Mouse (Mus musculus) thymus, postnatal 0 days (tissue): ENCODE data around the gene Usp29. TPM values are rescaled to one million over a fixed set of nuclear protein-coding genes. Genes with fewer than 3 reads are reported as not detected.
"Not testable (repeated sequence)": the region's sequence is repeated elsewhere in the genome, so short reads cannot be mapped to it uniquely, and the experiment has no call there.

Experiments used
- DNase-seq: peaks from one replicate; pipeline ENCODE4 v3.0.0-alpha.2; 2015; ENCODE audit warnings: low spot score
- polyA plus RNA-seq: library from polyadenylated mRNA; unstranded; fragments of >200 nt; fragmentation: Nextera tagmentation; extraction: Ambion mirVana; gene quantifications from 2 replicates; pipeline ENCODE4 v1.2.1, GENCODE M21; 2015

Usp29 gene
- polyA plus RNA-seq, 1 experiment from 2014 or later: 0.23 TPM

DNA sequence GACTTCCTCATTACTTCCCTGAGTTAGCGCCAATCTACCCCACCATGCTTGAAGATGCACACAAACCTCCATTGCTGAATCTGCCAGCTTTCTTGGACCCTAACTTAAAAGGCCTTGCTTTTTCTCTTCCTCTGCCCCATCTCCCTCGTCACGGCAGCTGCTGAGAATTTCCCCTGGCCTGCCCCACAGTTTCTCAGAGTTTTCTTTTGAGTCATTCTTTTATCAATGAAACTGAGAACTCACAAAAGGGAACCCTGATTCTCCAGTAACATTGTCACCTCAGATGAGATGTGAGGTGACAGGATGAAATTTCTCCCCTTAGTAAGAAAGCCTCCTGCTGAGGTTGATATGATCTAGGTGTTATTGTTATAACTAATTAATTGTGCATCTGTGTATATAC lies 138.5 kb downstream of the Usp29 start:
- no peak for DNase-seq

GRCm38 (mm10) chr7:6869556-6869955 lies 139.2 kb downstream of the Usp29 start:
- no peak for DNase-seq

DNA sequence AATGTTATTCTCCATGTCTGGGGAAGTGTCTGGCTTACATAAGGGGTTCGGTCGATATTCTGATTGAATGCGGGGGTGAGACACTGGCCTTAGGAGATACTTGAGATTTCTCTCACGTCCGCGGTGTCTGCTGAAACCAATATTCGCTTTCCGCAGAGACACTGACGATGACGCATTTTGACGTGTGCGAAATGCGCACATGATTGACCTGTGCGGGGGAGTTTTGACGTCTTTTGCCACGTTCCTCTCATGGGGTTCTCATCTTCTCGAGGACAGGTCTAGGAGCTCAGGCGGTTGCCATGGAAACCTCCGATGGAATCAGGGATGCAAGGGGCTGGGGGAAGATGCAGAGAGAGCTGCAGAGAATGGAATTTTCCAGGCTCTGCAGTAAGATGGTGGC lies 144.1 kb downstream of the Usp29 start:
- DNase-seq: no peak

- DNase-seq: no peak
Measured at GRCm38 (mm10) chr7:6878202-6878601, 147.8 kb downstream of the Usp29 start.

- not testable (repeated sequence) for DNase-seq
Measured at GRCm38 (mm10) chr7:6878849-6879248, 148.5 kb downstream of the Usp29 start.

DNA sequence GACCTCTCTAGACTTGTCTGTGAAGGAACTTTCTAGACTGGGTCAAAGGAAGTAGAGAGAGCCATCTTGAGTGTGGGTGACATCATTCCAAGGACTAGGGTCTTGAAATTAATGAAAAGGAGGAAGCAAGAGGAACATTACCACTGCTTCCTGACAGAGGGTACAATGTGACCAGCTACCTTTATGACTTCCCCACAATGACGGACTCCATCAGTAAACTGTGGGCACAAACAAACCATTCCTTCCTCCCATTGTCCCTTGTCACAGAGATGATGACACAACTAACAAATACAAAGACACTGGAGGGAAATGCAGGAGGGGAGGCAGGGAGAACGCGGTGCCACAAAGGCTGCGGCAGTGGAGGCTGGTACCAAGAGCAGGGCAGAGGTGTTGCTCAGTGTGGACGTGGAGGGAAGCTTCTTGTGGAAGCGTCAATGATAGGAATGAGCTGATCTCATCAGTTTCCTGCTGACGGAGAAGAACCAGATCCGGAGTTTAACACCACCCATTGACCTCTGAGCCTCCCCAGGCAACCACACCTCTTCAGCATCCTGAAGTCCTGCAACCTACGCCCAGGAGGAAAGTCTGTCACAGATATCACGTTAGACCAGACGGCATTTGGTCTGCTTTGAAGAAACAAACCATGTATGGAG lies 149.3 kb downstream of the Usp29 start:
- DNase-seq: no peak

DNA sequence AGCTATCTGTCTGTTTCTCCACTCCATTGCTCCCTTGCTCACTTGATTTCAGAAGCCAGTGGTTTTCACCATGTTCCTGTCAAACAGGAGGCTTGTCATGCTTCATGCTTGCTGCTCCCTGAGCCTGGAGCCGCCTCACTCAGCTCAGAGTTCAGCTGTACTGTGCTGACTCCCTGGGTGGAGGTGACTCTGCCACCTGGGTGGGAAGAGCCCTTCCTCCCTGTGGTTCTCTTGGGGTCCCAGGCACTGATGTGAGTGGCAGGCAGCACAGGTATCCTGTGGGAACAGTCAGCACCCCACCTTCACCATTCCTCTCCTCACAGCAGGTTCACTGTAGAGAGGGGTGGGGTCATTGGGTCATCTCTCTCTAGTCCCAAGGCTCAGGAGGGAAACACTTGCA lies 150.5 kb downstream of the Usp29 start:
- not testable (repeated sequence) for DNase-seq

GRCm38 (mm10) chr7:6881473-6882046 lies 151.2 kb downstream of the Usp29 start:
- no peak for DNase-seq

DNA sequence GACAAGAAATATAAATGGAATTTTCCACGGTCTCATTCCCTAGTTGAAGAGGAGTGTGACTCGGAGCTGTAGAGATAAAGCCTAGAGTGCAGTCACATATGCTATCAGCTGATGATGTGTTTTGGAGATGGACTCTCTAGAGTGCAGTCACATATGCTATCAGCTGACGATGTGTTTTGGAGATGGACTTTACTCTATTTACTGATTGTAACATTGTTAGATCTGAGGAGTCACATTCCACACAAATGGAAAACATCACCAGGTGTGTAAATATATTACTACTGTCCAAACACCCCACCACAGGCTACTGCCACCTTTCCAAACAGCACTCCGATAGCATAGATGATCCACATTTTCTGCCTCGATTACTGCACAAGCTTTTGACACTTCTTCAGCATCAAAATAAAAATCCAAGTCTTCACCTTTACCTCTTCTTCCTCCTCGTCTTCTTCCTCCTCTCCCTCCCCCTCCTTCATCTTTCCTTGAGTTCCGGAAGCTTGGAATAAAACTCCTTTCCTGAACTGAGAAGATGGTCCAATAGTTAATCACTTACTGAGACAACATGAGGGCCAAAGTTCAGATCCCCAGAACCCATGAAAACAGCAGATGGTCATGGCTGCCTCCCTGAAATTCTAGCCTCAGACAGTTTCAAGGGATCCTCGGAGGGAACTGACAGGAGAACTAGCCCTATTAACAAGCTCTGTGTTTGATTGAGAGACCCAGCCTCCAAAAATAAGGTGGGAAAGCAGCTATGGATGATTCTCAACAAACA lies 153.2 kb downstream of the Usp29 start:
- no peak for DNase-seq

DNA sequence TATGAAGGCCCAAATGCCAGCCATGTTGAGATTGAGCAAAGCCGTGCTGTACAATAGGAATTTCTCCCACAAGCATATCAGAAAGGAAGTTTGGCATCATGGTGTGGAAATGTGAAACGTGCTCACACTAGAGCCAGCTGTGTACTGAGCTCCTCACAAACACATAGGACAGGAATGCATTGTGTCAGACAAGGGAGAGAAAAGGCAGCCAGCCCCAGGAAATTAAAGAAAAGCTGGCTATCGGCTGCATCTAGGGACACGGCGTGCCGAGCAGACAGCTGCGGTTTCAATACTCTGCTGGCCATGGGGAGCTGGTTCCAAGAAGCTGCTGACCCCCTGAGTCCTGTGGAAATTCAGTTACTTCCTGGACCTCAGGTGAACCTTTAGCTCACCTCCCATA lies 155.0 kb downstream of the Usp29 start:
- no peak for DNase-seq

DNA sequence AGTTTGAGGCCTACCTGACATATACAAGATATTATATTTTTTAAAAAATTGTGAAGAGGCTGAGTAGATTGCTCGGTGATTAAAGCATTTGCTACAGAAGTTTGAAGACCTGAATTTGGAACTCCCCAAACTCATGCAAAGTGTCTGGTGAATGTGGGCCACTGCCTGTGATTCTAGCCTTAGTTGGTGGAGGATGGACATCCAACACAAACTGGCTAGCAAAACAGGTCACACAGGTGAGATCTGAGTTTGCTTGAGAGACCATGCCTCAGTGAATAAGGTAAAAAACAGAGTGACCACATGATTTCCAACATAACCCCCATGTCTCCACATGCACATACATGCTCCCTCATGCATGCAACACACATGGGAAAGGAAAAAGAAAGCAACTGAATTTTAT lies 156.5 kb downstream of the Usp29 start:
- no peak for DNase-seq

- DNase-seq: no peak
Measured at GRCm38 (mm10) chr7:6889871-6890270, 159.5 kb downstream of the Usp29 start.

DNA sequence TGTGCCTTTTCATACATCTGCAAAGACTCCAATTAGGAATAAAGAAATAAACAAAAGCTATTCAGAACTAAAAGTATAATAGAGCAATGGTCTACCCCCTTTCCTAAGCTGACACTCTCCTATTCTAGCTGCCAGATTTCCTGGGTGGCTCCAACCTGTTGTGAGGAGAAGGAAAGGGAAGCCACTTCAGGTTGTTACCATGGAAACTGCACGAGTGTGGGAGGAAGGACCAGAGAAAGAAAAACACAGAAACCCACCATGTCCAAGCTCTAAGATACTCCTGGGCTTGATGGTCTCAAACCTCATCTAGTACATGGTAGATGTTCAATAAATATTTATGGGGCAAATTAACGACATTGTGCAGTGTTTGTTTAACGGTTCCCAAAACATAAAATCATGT lies 160.8 kb downstream of the Usp29 start:
- DNase-seq: no peak

- DNase-seq: not testable (repeated sequence)
Measured at GRCm38 (mm10) chr7:6897021-6897420, 166.6 kb downstream of the Usp29 start.

DNA sequence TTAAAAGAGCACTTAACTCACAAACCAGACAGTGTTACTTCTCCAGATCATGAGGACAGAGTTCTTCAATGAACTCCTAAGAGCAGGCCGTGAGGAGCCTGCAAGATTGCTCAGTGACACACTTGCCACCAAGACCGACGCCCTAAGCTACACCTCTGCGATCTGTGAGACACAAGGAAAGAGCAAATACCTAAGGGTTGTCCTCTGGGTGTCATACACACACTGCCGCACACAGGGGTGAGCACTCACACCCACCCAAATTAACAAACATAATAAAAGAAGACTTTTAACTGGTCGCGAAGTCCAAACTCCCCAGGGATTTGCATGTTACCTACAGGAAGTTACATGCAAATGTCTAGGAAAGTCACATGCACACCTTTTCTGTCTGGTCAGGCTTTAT lies 170.3 kb downstream of the Usp29 start:
- no peak for DNase-seq

DNA sequence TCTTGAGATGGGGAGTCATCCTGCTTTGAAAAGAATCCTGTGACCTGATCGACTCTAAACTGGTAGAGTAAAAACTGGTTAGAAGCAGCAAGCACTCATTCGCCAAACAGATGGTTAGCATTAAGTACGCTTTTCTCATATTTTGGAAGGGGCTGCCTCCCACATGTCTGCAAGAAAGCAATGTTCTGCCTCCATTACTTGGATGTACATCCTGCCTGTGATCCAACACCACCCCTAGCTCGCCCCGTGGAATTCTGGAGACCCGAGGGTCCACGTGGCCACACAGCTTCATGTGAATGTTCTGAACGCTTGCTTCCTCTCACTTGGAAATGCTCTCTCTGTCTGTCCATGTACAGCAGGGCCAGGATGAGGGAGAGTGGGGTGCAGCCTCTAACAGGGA lies 173.1 kb downstream of the Usp29 start:
- no peak for DNase-seq

GRCm38 (mm10) chr7:6910527-6910926 lies 180.1 kb downstream of the Usp29 start:
- no peak for DNase-seq

- DNase-seq: no peak
Measured at GRCm38 (mm10) chr7:6911731-6912130, 181.4 kb downstream of the Usp29 start.

GRCm38 (mm10) chr7:6913439-6914380 lies 183.3 kb downstream of the Usp29 start:
- DNase-seq: no peak

DNA sequence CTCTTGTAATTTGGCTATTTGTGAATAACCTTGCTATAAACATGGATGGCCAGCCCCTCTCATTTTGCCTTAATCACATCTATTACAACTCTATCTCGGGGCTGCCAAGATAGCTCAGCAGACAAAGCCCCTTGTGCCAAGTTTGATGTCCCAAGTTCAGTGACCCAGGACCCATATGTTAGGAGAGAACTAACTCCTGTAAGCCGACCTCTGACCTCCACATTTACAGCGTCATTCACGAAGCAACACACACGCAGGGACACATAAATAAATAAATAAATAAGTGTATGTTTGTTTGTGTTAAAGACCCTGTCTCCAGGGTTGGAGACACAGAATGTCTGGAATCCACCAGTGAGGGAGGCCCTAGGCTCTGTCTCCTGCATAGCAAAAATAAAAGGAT lies 186.7 kb downstream of the Usp29 start:
- DNase-seq: no peak

DNA sequence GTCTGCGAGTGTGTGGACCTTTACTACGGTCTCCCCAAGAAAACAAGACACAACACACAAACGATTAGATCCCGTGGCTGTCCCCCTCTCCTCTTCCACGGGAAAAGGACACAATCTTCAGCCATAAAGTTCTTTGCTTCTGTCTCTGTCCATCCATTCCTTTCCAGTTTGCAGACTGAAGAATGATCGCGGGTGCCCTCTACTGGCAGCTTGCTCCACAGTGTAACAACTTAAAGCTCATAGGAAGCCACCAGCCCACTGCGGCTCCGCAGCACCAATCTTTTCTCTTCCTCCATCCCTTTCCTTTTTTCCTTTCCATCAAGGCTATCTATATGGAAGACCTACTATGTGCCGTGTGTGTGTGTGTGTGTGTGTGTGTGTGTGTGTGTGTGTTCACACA lies 187.9 kb downstream of the Usp29 start:
- peak; percentile 27 for DNase-seq
